Mouse (Mus musculus): ENCODE results near the gene Ticrr. TPM values are rescaled to one million over a fixed set of nuclear protein-coding genes. Genes with fewer than 3 reads are reported as not detected.
A peak's percentile ranks its signal among the peaks of the same experiment; 100 is the strongest.

The Ticrr gene
- polyA plus RNA-seq, 1 experiment: 2.2 TPM

DNA sequence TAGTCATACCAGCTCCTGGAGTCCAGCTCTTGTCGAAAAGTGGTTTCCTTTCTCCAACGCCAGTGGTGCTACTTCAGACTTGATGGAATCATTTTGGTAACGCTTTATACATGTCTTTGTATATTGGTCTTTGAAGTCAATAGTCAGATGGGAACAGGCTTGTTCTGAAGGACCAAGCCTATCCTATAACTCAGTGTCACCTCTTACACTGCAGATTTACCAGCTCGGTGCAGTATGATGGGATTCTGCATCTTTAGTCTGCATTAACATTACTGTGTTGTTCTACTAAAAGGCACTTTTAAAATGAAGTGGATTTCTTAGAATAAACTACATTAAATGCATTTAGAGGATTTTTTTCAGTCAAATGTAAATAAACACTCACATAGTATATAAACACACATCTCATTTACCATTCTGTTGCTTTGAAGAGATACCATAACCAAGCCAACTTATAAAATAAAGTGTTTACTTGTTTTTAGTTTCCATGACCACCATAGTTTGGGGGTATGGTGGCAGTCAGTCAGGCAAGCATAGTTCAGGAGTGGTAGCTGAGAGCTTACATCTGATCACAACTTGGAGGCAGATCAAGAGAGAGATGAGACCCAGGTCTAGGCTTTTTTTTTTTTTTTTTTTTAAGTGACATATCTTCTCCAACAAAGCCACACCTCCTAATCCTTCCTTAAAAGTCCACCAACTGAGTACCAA is 11.1 kb downstream of the Ticrr start:
- 91% methylated on average over 4 of the region's 4 CpGs for WGBS
- DNase-seq (ENCODE audit: low read depth, low spot score): no peak

- no peak for DNase-seq (ENCODE audit: low read depth, low spot score)
Observed at GRCm38 (mm10) chr7:79679186-79679585, 19.2 kb downstream of the Ticrr start.

DNA sequence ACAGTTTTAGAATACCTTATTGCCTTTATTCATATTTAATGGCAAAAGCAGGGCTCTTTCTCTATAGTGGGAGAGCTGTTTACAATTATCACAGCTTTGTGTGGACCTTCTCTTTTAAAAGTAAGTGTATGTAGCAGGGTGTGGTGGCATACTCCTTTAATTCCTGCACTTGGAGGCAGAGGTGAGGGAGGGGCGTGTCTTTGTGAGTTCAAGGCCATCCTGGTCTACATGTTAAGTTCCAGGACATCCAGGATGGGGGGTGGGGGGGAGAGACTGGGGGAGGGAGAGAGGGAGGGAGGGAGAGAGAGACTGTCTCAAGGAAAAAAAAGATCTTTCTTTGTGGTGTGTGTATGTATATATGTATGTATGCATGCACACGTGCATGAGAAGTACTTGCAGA is 20.2 kb downstream of the Ticrr start:
- DNase-seq (ENCODE audit: low read depth, low spot score): no peak
- 82% methylated on average over 2 of the region's 2 CpGs for WGBS

- 72% methylated on average over 8 of the region's 8 CpGs for WGBS
- DNase-seq (ENCODE audit: low read depth, low spot score): no peak
Observed at GRCm38 (mm10) chr7:79696495-79696894, 36.5 kb downstream of the Ticrr start.

- no peak for DNase-seq (ENCODE audit: low read depth, low spot score)
- whole genome bisulfite sequencing: 84% methylated on average over 16 of the region's 16 CpGs
Observed at GRCm38 (mm10) chr7:79702755-79703154, 42.8 kb downstream of the Ticrr start.

DNA sequence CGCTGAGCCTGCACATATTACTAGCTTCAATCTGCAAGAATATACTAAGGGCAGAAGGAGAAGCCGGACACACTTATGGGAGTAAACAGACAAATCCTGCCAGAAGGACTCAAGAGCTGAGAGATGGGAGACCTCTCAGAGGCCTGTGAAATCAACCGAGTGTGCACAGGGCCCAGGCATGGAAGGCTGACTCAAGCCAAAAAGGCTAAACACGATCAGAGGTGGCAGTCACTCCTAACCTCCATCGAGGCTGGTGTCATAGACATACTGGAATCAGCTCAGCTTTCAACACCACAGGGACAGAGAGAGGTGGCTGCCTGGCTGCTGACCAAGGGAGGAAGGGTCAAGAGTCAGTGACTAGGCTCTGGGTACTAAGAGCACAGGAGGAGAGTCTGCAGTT is 45.2 kb downstream of the Ticrr start:
- 84% methylated on average over 5 of the region's 5 CpGs for WGBS
- no peak for DNase-seq (ENCODE audit: low read depth, low spot score)

DNA sequence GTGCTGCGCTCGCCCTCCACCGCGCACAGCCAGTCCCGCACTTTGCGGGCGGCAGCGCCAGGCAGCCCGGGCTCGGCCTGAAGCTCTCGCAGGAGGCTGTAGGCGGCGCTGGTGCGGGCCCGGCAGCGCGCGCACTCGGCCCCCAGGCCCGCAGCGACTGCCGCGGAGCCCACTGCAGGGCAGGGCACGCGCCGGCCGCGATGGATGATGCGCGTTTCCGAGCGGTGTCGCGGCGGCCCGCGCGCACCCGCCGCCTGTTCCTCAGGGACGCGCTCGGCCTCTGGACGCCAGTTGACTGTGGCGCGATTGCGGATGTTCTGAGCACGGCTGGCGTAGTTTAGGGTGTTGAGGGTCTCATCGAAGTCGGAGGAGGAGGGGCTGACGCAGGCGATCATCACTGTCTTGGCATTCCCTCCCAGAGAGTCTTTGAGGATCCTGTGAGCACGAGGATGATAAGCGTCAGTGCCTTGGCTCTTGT is 50.2 kb downstream of the Ticrr start:
- DNase-seq (ENCODE audit: low read depth, low spot score): no peak
- WGBS: 11% methylated on average over 55 of the region's 55 CpGs

DNA sequence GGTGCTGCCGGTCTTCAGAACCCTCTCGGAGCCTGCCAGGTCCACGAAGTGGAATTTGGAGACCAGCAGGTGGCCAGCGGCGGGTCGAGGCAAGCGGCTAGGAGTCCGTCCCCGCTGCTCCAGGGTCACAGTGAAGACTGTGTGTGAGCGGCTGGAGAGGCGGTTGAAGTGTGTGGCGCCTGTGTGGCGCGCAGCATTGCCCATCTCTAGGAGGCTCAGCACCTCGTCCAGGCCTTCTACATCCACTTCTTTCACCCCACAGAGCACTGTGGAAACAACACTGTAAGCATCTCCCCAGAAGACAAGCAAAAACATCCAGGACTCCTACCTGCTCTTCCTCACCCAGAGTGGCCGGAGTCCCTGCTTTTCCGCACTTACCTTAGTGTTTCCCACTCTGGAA is 50.8 kb downstream of the Ticrr start:
- DNase-seq (ENCODE audit: low read depth, low spot score): no peak
- 70% methylated on average over 17 of the region's 17 CpGs for WGBS

DNA sequence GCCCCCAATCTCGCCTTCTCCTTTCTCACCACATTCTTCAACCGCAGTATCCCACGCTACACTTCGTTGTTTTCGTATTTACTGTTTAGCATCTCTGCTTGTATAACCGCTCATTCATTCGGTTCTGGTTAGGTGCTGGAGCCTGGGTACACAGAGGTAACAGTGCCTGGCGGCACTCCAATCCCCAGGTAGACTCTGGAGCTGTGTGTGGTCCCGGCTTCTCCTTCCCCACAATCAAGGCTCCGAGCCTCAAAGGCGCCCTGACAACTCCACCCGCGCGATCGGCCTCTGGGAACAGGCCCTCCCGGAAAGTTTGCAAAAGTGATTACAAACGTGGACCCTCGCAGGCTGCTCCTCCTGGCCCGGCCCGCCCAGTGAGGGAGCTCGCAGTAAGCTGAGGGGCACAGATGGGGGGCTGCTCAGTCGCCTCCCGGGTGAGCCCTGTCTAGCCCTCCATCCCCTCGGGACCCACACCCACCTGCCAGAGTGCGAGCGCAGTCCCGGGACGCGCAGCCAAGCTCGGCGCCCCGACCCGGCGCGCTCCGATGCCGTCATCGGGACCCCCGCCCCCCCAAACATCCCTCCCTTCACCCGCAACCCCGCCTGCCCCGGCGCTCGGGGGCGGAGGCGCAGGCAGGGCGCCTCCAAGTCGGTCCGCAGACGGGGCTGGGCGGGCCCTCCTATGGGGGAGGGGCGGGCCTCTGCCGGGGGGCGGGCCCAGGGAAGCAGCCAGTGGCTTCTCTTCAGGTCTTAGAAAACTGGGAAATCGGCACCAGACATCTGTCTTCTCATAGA is 55.4 kb downstream of the Ticrr start, which contains the start of gene Kif7:
Gene Kif7 (minus strand): TSS at position 534 of the 795 bp plus-strand sequence.
- DNase-seq (ENCODE audit: low read depth, low spot score): no peak
- WGBS: under 1% methylated on average over 55 of the region's 55 CpGs

DNA sequence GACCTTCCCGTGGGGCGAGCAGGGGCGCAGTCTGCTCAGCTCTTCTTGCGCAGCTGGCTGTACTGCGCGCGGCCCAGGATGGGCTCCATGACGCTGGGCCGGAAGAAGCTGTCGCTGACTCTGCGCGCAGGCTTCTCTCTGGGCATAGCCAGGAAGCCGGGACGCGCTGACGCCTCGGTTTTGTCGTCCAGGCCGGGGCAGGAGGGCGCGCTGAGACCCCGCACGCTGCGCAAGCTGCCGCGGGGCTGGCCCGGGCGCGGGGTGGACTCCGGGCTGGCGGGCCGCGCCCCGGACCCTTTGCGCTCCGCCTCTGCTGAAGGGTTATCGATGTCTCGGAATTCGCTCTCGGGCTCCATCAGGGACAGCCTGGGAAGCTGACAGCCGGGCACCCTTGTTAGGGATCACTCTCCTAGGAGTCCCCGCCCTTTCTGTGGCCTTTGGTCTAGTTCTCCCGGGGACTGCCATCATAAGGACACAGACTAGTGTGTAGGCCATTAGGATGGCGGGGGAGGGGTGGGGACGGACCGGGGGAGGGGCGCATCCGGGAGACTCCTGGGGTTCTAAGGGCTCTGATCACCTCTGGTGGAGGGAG is 61.5 kb downstream of the Ticrr start:
- under 1% methylated on average over 48 of the region's 48 CpGs for WGBS
- no peak for DNase-seq (ENCODE audit: low read depth, low spot score)

DNA sequence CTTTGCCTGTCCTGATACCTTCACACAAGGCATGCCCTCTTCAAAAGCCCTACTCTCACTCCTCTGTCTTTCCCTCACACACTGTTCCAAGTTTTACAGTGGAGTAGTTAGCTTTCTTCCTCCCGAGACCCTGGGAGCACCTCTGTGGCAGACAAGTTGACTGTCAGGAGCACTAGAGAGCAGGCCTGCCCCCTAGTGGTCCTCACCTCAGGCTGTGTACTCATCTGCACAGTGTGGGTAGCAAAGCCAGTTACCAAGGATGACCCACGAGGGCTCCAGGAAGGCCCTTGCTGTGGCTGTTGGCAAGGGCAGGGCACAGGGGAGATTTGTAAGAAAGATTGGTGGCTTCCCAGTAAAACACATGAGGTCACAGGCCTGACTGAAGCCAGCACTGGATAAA is 67.1 kb downstream of the Ticrr start:
- 5% methylated on average over 2 of the region's 2 CpGs for WGBS
- DNase-seq (ENCODE audit: low read depth, low spot score): peak; percentile 22

GRCm38 (mm10) chr7:79728219-79728618 is 68.2 kb downstream of the Ticrr start:
- 35% methylated on average over 6 of the region's 6 CpGs for WGBS
- peak; percentile 21 for DNase-seq (ENCODE audit: low read depth, low spot score)

DNA sequence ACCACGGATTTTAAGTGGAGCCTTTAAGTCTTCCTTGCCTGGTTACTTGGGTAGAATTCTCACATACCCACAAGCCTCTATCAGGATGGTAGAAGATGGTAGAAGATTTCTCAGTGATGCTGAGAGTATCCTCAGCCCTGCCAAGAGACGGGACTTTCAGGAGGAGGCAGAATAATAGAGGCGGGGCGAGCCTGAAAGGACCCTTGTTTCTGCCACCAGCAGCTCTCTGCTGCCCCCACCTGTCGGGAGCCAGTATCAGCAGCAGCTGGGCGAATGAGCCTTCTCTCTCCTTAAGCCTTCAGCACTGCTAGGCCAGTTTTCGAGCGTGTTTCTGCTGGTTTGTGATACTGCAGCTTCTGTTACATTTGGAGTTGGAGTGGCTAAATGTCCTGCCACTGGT is 69.2 kb downstream of the Ticrr start:
- DNase-seq (ENCODE audit: low read depth, low spot score): no peak
- 5% methylated on average over 8 of the region's 8 CpGs for WGBS

- DNase-seq (ENCODE audit: low read depth, low spot score): no peak
- 67% methylated on average over 11 of the region's 11 CpGs for WGBS
Observed at GRCm38 (mm10) chr7:79729743-79730370, 69.9 kb downstream of the Ticrr start.

DNA sequence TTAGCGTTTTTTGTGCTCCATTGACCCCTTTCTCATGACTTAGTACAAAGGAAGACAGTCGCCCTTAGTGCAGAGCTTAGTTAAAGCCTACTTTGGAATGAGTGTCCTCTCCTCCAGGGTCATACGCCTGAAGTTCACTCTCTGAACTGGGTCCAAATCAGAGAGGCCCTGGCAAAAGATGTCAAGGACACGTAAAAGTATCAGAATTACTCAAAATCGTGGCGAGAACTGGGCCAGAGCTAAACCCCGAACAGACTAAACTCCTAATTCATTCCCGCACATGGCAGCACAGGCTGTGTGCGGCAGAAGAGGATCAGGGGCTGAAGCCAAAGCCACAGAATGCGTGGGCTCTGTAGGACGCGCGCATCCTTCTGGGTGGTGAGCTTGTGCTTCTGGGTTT is 71.4 kb downstream of the Ticrr start:
- WGBS: 89% methylated on average over 13 of the region's 13 CpGs
- DNase-seq (ENCODE audit: low read depth, low spot score): no peak

- WGBS: 84% methylated on average over 4 of the region's 4 CpGs
- DNase-seq (ENCODE audit: low read depth, low spot score): no peak
Observed at GRCm38 (mm10) chr7:79732622-79733021, 72.6 kb downstream of the Ticrr start, which contains the start of gene Plin1. Plin1 (minus strand) TSS chr7:79732903.

DNA sequence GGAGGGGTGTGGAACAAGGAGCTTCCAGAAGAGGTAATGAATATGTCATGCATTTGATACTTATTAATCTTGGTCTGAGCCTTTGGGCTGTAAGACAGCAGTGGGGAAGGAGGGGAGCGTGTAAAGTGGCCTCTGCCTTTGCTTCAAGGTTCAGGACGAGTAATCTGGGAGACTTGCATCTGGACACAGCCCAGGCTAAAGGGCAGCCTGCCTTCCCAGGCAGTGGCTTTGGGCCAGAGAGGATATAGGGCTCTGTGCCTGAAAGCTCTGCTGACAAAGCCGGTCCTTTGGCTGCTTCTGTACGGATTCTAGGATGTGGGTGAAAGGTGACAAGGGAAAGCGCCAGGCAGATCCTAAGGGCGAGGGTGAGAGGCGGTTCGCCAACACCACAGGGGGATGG is 74.6 kb downstream of the Ticrr start:
- 20% methylated on average over 8 of the region's 8 CpGs for WGBS
- peak; percentile 89 for DNase-seq (ENCODE audit: low read depth, low spot score)

DNA sequence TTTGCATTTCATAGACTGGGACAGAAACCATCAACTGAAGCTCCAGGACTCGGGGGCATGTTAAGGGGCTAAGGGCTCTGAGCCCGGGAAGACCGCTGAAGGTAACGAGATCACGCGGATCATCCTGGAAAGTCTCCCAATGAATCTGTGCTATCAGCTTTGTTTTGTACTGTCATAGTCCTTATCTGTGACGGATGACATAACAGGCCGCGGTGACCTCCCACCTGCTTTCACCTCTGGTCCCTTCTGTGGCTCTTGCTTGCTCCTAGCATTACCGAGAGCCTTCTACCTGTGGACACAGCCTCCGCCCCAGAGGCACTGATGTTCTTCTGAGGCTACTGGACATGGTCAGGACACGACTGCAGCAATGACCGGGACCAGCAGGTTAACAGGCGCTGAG is 76.5 kb downstream of the Ticrr start:
- no peak for DNase-seq (ENCODE audit: low read depth, low spot score)
- 94% methylated on average over 14 of the region's 14 CpGs for WGBS

DNA sequence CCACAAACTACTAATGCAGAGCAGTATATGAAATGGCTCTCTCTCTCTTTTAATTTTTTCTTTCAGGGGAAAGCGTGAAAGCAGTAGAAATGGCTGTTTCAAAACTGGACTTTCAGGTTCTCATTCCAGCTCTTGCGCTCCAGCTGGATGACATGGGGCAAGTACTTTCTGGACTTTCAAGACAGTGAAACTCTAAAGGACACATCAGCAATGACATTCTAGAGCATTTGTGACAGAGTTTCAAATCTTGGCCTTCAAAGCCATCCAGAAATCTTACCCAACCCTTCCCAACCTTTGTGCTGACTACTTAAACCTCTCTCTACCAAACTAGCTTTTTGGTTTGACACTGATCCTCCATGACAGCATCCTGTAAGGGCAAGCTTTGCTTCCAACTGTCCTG is 78.9 kb downstream of the Ticrr start:
- no peak for DNase-seq (ENCODE audit: low read depth, low spot score)
- WGBS: 80% methylated on average over 2 of the region's 2 CpGs

GRCm38 (mm10) chr7:79740279-79740678 is 80.3 kb downstream of the Ticrr start:
- no peak for DNase-seq (ENCODE audit: low read depth, low spot score)
- 79% methylated on average over 4 of the region's 4 CpGs for WGBS

All from large intestine, adult 2 months (tissue).